Mouse (Mus musculus): ENCODE results near the gene Rasgrp3. TPM values are rescaled to one million over a fixed set of nuclear protein-coding genes. Genes with fewer than 3 reads are reported as not detected.

Rasgrp3 gene
- polyA plus RNA-seq, 1 experiment from 2014 or later: 4.7 TPM

GRCm38 (mm10) chr17:75472379-75472778, 36.7 kb downstream of the Rasgrp3 start:
- H3K27ac ChIP-seq (ENCODE audit: low read depth, low read length): peak overlapping the region; percentile 19; the same call in 1 of the 2 replicates
- H3K9ac ChIP-seq (replicated peaks; ENCODE audit: low read depth, low read length): no peak overlapping the region
- no peak overlapping the region for H3K4me3 ChIP-seq (ENCODE audit: low read depth, low read length)
- no peaks in the 10 kb centered on the region for H3K36me3 ChIP-seq (ENCODE audit: control insufficient read depth, insufficient read depth, low read length)
- H3K9me3 ChIP-seq (ENCODE audit: control insufficient read depth, low read length): no peaks in the 10 kb centered on the region
- no peak overlapping the region for H3K4me2 ChIP-seq (ENCODE audit: low read depth, low read length)
- H3K27me3 ChIP-seq (ENCODE audit: control insufficient read depth, insufficient read depth, low read length): no peaks in the 10 kb centered on the region
- H3K4me1 ChIP-seq (ENCODE audit: control insufficient read depth, insufficient read depth, low read length): peaks cover 5% of the 10 kb centered on the region
- 79% methylated on average over 2 of the region's 2 CpGs for WGBS
- no peak for ATAC-seq (ENCODE audit: low read depth)

- Histone ChIP-seq H3K27ac (ENCODE audit: low read depth, low read length) (no peak overlapping the region), H3K4me2 (ENCODE audit: low read depth, low read length) (no peak overlapping the region), H3K27me3 (ENCODE audit: control insufficient read depth, insufficient read depth, low read length) (no peaks in the 10 kb centered on the region), H3K9ac (replicated peaks; ENCODE audit: low read depth, low read length) (no peak overlapping the region), H3K9me3 (ENCODE audit: control insufficient read depth, low read length) (no peaks in the 10 kb centered on the region), H3K4me3 (ENCODE audit: low read depth, low read length) (no peak overlapping the region), H3K36me3 (ENCODE audit: control insufficient read depth, insufficient read depth, low read length) (no peaks in the 10 kb centered on the region), H3K4me1 (ENCODE audit: control insufficient read depth, insufficient read depth, low read length) (peaks cover 5% of the 10 kb centered on the region)
- no peak for ATAC-seq (ENCODE audit: low read depth)
- WGBS: 82% methylated on average over 1 of the region's 1 CpGs
Observed at GRCm38 (mm10) chr17:75475985-75476384, 40.3 kb downstream of the Rasgrp3 start.

- Histone ChIP-seq H3K36me3 (ENCODE audit: control insufficient read depth, insufficient read depth, low read length) (no peaks in the 10 kb centered on the region), H3K9ac (replicated peaks; ENCODE audit: low read depth, low read length) (no peak overlapping the region), H3K9me3 (ENCODE audit: control insufficient read depth, low read length) (no peaks in the 10 kb centered on the region), H3K4me3 (ENCODE audit: low read depth, low read length) (no peak overlapping the region), H3K4me2 (ENCODE audit: low read depth, low read length) (no peak overlapping the region), H3K27me3 (ENCODE audit: control insufficient read depth, insufficient read depth, low read length) (no peaks in the 10 kb centered on the region), H3K4me1 (ENCODE audit: control insufficient read depth, insufficient read depth, low read length) (peaks cover 5% of the 10 kb centered on the region), H3K27ac (ENCODE audit: low read depth, low read length) (no peak overlapping the region)
- ATAC-seq (ENCODE audit: low read depth): no peak
- WGBS: 83% methylated on average over 4 of the region's 4 CpGs
Observed at GRCm38 (mm10) chr17:75476736-75477416, 41.2 kb downstream of the Rasgrp3 start.

- Histone ChIP-seq H3K9me3 (ENCODE audit: control insufficient read depth, low read length) (no peaks in the 10 kb centered on the region), H3K4me2 (ENCODE audit: low read depth, low read length) (no peak overlapping the region), H3K4me1 (ENCODE audit: control insufficient read depth, insufficient read depth, low read length) (no peaks in the 10 kb centered on the region), H3K27ac (ENCODE audit: low read depth, low read length) (no peak overlapping the region), H3K9ac (replicated peaks; ENCODE audit: low read depth, low read length) (no peak overlapping the region), H3K4me3 (ENCODE audit: low read depth, low read length) (no peak overlapping the region), H3K36me3 (ENCODE audit: control insufficient read depth, insufficient read depth, low read length) (no peaks in the 10 kb centered on the region), H3K27me3 (ENCODE audit: control insufficient read depth, insufficient read depth, low read length) (no peaks in the 10 kb centered on the region)
- 45% methylated on average over 3 of the region's 3 CpGs for WGBS
- no peak for ATAC-seq (ENCODE audit: low read depth)
Observed at GRCm38 (mm10) chr17:75477655-75478054, 42.0 kb downstream of the Rasgrp3 start.

- Histone ChIP-seq H3K4me2 (ENCODE audit: low read depth, low read length) (no peak overlapping the region), H3K9ac (replicated peaks; ENCODE audit: low read depth, low read length) (no peak overlapping the region), H3K36me3 (ENCODE audit: control insufficient read depth, insufficient read depth, low read length) (no peaks in the 10 kb centered on the region), H3K4me3 (ENCODE audit: low read depth, low read length) (no peak overlapping the region), H3K9me3 (ENCODE audit: control insufficient read depth, low read length) (no peaks in the 10 kb centered on the region), H3K4me1 (ENCODE audit: control insufficient read depth, insufficient read depth, low read length) (no peaks in the 10 kb centered on the region), H3K27ac (ENCODE audit: low read depth, low read length) (no peak overlapping the region), H3K27me3 (ENCODE audit: control insufficient read depth, insufficient read depth, low read length) (no peaks in the 10 kb centered on the region)
- 89% methylated on average over 1 of the region's 1 CpGs for WGBS
- no peak for ATAC-seq (ENCODE audit: low read depth)
Observed at GRCm38 (mm10) chr17:75478836-75479235, 43.1 kb downstream of the Rasgrp3 start.

GRCm38 (mm10) chr17:75479663-75480062, 44.0 kb downstream of the Rasgrp3 start:
- H3K9ac ChIP-seq (replicated peaks; ENCODE audit: low read depth, low read length): no peak overlapping the region
- no peak for ATAC-seq (ENCODE audit: low read depth)
- H3K9me3 ChIP-seq (ENCODE audit: control insufficient read depth, low read length): no peaks in the 10 kb centered on the region
- no peak overlapping the region for H3K4me3 ChIP-seq (ENCODE audit: low read depth, low read length)
- no peaks in the 10 kb centered on the region for H3K27me3 ChIP-seq (ENCODE audit: control insufficient read depth, insufficient read depth, low read length)
- no peak overlapping the region for H3K27ac ChIP-seq (ENCODE audit: low read depth, low read length)
- no peaks in the 10 kb centered on the region for H3K4me1 ChIP-seq (ENCODE audit: control insufficient read depth, insufficient read depth, low read length)
- no peaks in the 10 kb centered on the region for H3K36me3 ChIP-seq (ENCODE audit: control insufficient read depth, insufficient read depth, low read length)
- H3K4me2 ChIP-seq (ENCODE audit: low read depth, low read length): no peak overlapping the region
- WGBS: 87% methylated on average over 2 of the region's 2 CpGs

GRCm38 (mm10) chr17:75480379-75480778, 44.7 kb downstream of the Rasgrp3 start:
- Histone ChIP-seq H3K36me3 (ENCODE audit: control insufficient read depth, insufficient read depth, low read length) (no peaks in the 10 kb centered on the region), H3K4me3 (ENCODE audit: low read depth, low read length) (no peak overlapping the region), H3K27ac (ENCODE audit: low read depth, low read length) (no peak overlapping the region), H3K4me2 (ENCODE audit: low read depth, low read length) (no peak overlapping the region), H3K4me1 (ENCODE audit: control insufficient read depth, insufficient read depth, low read length) (no peaks in the 10 kb centered on the region), H3K9ac (replicated peaks; ENCODE audit: low read depth, low read length) (no peak overlapping the region), H3K27me3 (ENCODE audit: control insufficient read depth, insufficient read depth, low read length) (no peaks in the 10 kb centered on the region), H3K9me3 (ENCODE audit: control insufficient read depth, low read length) (no peaks in the 10 kb centered on the region)
- no peak for ATAC-seq (ENCODE audit: low read depth)
- 87% methylated on average over 3 of the region's 3 CpGs for WGBS

GRCm38 (mm10) chr17:75486205-75486604, 50.5 kb downstream of the Rasgrp3 start:
- 57% methylated on average over 3 of the region's 3 CpGs for WGBS

GRCm38 (mm10) chr17:75495213-75495612, 59.5 kb downstream of the Rasgrp3 start:
- H3K4me2 ChIP-seq (ENCODE audit: low read depth, low read length): no peak overlapping the region
- no peaks in the 10 kb centered on the region for H3K4me1 ChIP-seq (ENCODE audit: control insufficient read depth, insufficient read depth, low read length)
- no peaks in the 10 kb centered on the region for H3K36me3 ChIP-seq (ENCODE audit: control insufficient read depth, insufficient read depth, low read length)
- H3K27ac ChIP-seq (ENCODE audit: low read depth, low read length): no peak overlapping the region
- H3K9ac ChIP-seq (replicated peaks; ENCODE audit: low read depth, low read length): no peak overlapping the region
- no peaks in the 10 kb centered on the region for H3K27me3 ChIP-seq (ENCODE audit: control insufficient read depth, insufficient read depth, low read length)
- H3K9me3 ChIP-seq (ENCODE audit: control insufficient read depth, low read length): no peaks in the 10 kb centered on the region
- H3K4me3 ChIP-seq (ENCODE audit: low read depth, low read length): no peak overlapping the region
- WGBS: 86% methylated on average over 4 of the region's 4 CpGs
- no peak for ATAC-seq (ENCODE audit: low read depth)

More at GRCm38 (mm10) chr17:75486205-75486604, 50.5 kb downstream of the Rasgrp3 start:
- Histone ChIP-seq H3K27ac (ENCODE audit: low read depth, low read length) (no peak overlapping the region), H3K4me3 (ENCODE audit: low read depth, low read length) (no peak overlapping the region), H3K9ac (replicated peaks; ENCODE audit: low read depth, low read length) (no peak overlapping the region), H3K9me3 (ENCODE audit: control insufficient read depth, low read length) (no peaks in the 10 kb centered on the region), H3K36me3 (ENCODE audit: control insufficient read depth, insufficient read depth, low read length) (no peaks in the 10 kb centered on the region), H3K27me3 (ENCODE audit: control insufficient read depth, insufficient read depth, low read length) (no peaks in the 10 kb centered on the region), H3K4me1 (ENCODE audit: control insufficient read depth, insufficient read depth, low read length) (no peaks in the 10 kb centered on the region), H3K4me2 (ENCODE audit: low read depth, low read length) (no peak overlapping the region)
- ATAC-seq (ENCODE audit: low read depth): no peak
